Mouse (Mus musculus): ENCODE results near the gene Prg2. TPM values are rescaled to one million over a fixed set of nuclear protein-coding genes. Genes with fewer than 3 reads are reported as not detected.

Gene Prg2
- polyA plus RNA-seq, 1 experiment from 2014 or later, result not detected

GRCm38 (mm10) chr2:84961901-84962300 lies 18.4 kb upstream of the Prg2 start:
- no peaks in the 10 kb centered on the region for H3K27me3 ChIP-seq
- in situ Hi-C loops (cut with MboI; ENCODE audit: low pct_unique_long_range_greater_than_20kb), result no loop called here
- ChIA-PET POLR2A (no interaction called here), CTCF (no interaction called here)
- ATAC-seq (no peak), DNase-seq (ENCODE audit: low read depth, low spot score) (no peak)
- peak; percentile 1 for TF ChIP-seq CTCF (IDR thresholded peaks at IDR 0.05)

- TF ChIP-seq CTCF (IDR thresholded peaks at IDR 0.05), result no peak
- H3K27me3 ChIP-seq, result no peaks in the 10 kb centered on the region
- in situ Hi-C loops (cut with MboI; ENCODE audit: low pct_unique_long_range_greater_than_20kb), result no loop called here
- DNase-seq (ENCODE audit: low read depth, low spot score) (no peak), ATAC-seq (no peak)
- CTCF ChIA-PET, result no interaction called here
- POLR2A ChIA-PET, result no interaction called here
Measured at GRCm38 (mm10) chr2:84962906-84963507, 17.3 kb upstream of the Prg2 start.

- DNase-seq (ENCODE audit: low read depth, low spot score) (no peak), ATAC-seq (no peak)
- peaks cover 1% of the 10 kb centered on the region for H3K27me3 ChIP-seq
- TF ChIP-seq CTCF (IDR thresholded peaks at IDR 0.05), result no peak
- in situ Hi-C loops (cut with MboI; ENCODE audit: low pct_unique_long_range_greater_than_20kb), result no loop called here
- CTCF ChIA-PET, result no interaction called here
- POLR2A ChIA-PET, result no interaction called here
Measured at GRCm38 (mm10) chr2:84964111-84964801, 16.0 kb upstream of the Prg2 start.

GRCm38 (mm10) chr2:84967318-84967991 lies 12.8 kb upstream of the Prg2 start:
- no peak for ATAC-seq
- in situ Hi-C loops (cut with MboI; ENCODE audit: low pct_unique_long_range_greater_than_20kb), result no loop called here
- TF ChIP-seq CTCF (IDR thresholded peaks at IDR 0.05), result no peak
- ChIA-PET CTCF (interaction anchor here (1.5 kb wide), 1 partner anchor 11 kb away, joined by 4 read pairs; no protein-coding TSS in a partner anchor), POLR2A (no interaction called here)
- DNase-seq (ENCODE audit: low read depth, low spot score), result no peak
- H3K27me3 ChIP-seq, result peaks cover 17% of the 10 kb centered on the region

GRCm38 (mm10) chr2:84975580-84975979 lies 4.7 kb upstream of the Prg2 start:
- no peak for ATAC-seq
- CTCF ChIA-PET, result no interaction called here
- no peak for TF ChIP-seq CTCF (IDR thresholded peaks at IDR 0.05)
- no peak for DNase-seq (ENCODE audit: low read depth, low spot score)
- POLR2A ChIA-PET, result no interaction called here
- peaks cover 25% of the 10 kb centered on the region for H3K27me3 ChIP-seq
- in situ Hi-C loops (cut with MboI; ENCODE audit: low pct_unique_long_range_greater_than_20kb), result no loop called here

GRCm38 (mm10) chr2:84987930-84988329 lies 7.7 kb downstream of the Prg2 start, which contains the start of gene Prg3:
Gene Prg3 (plus strand): TSS chr2:84988215.
- H3K27me3 ChIP-seq, result peaks cover 28% of the 10 kb centered on the region
- DNase-seq (ENCODE audit: low read depth, low spot score), result no peak
- TF ChIP-seq CTCF (IDR thresholded peaks at IDR 0.05), result no peak
- ChIA-PET CTCF (no interaction called here), POLR2A (no interaction called here)
- in situ Hi-C loops (cut with MboI; ENCODE audit: low pct_unique_long_range_greater_than_20kb), result no loop called here
- no peak for ATAC-seq

GRCm38 (mm10) chr2:84996376-84996775 lies 16.1 kb downstream of the Prg2 start:
- ATAC-seq (no peak), DNase-seq (ENCODE audit: low read depth, low spot score) (no peak)
- POLR2A ChIA-PET, result no interaction called here
- TF ChIP-seq CTCF (IDR thresholded peaks at IDR 0.05), result no peak
- in situ Hi-C loops (cut with MboI; ENCODE audit: low pct_unique_long_range_greater_than_20kb), result no loop called here
- CTCF ChIA-PET, result no interaction called here
- H3K27me3 ChIP-seq, result no peaks in the 10 kb centered on the region

- in situ Hi-C loops (cut with MboI; ENCODE audit: low pct_unique_long_range_greater_than_20kb), result no loop called here
- DNase-seq (ENCODE audit: low read depth, low spot score) (no peak), ATAC-seq (no peak)
- no peak for TF ChIP-seq CTCF (IDR thresholded peaks at IDR 0.05)
- ChIA-PET POLR2A (interaction anchor here (0.6 kb wide), 1 partner anchor 263 kb away, joined by 4 read pairs; no protein-coding TSS in a partner anchor), CTCF (no interaction called here)
- no peaks in the 10 kb centered on the region for H3K27me3 ChIP-seq
Measured at GRCm38 (mm10) chr2:84999486-85000181, 19.4 kb downstream of the Prg2 start.

GRCm38 (mm10) chr2:85001497-85001896 lies 21.2 kb downstream of the Prg2 start:
- H3K27me3 ChIP-seq, result no peaks in the 10 kb centered on the region
- in situ Hi-C loops (cut with MboI; ENCODE audit: low pct_unique_long_range_greater_than_20kb), result no loop called here
- POLR2A ChIA-PET, result no interaction called here
- ATAC-seq (no peak), DNase-seq (ENCODE audit: low read depth, low spot score) (no peak)
- CTCF ChIA-PET, result interaction anchor here (1.5 kb wide), 1 partner anchor 45 kb away, joined by 5 read pairs; no protein-coding TSS in a partner anchor
- no peak for TF ChIP-seq CTCF (IDR thresholded peaks at IDR 0.05)

- CTCF ChIA-PET, result interaction anchor here (1.1 to 1.5 kb wide), 2 partner anchors 9 to 46 kb away, joined by 3 to 5 read pairs; no protein-coding TSS in a partner anchor
- H3K27me3 ChIP-seq, result no peaks in the 10 kb centered on the region
- POLR2A ChIA-PET, result no interaction called here
- in situ Hi-C loops (cut with MboI; ENCODE audit: low pct_unique_long_range_greater_than_20kb), result no loop called here
- DNase-seq (ENCODE audit: low read depth, low spot score) (no peak), ATAC-seq (no peak)
- TF ChIP-seq CTCF (IDR thresholded peaks at IDR 0.05), result no peak
Measured at GRCm38 (mm10) chr2:85002575-85002974, 22.3 kb downstream of the Prg2 start.
